ENCODE assay signal across 12 mouse cellular contexts in genomic region chr2:59178191-59178590, GRCm38 (mm10). TPM values are rescaled to one million over a fixed set of nuclear protein-coding genes. Genes with fewer than 3 reads are reported as not detected.
DNase-seq lines count a peak whose midpoint lies in the region; ATAC-seq and TF ChIP-seq lines count a peak whose summit lies in the region.
"Had no signal": no experiment of that assay in that cellular context is flagged by ENCODE, and none has a peak within 500 bp of the region (broad histone marks: within the 10 kb centered on the region; RNA-seq: fewer than 3 reads in every experiment).

No protein-coding gene starts in this region.

- H3K36me3 ChIP-seq in hindbrain, embryonic 11.5 days (ENCODE audit: control insufficient read depth, insufficient read depth, low read length): no peaks in the 10 kb centered on the region
- H3K36me3 ChIP-seq in hindbrain, embryonic 14.5 days (replicated peaks; ENCODE audit: control insufficient read depth, insufficient read depth): no peaks in the 10 kb centered on the region
- H3K36me3 ChIP-seq: heart, embryonic 15.5 days; limb, embryonic 10.5 days had no signal

- H3K9ac ChIP-seq in hindbrain, embryonic 11.5 days (ENCODE audit: low read depth, low read length): no peak overlapping the region
- H3K9ac ChIP-seq in hindbrain, embryonic 14.5 days: no peak overlapping the region
- H3K9ac ChIP-seq: heart, embryonic 15.5 days had no signal

- no peaks in the 10 kb centered on the region for H3K9me3 ChIP-seq in hindbrain, embryonic 11.5 days (ENCODE audit: control insufficient read depth, low read length)
- no peaks in the 10 kb centered on the region for H3K9me3 ChIP-seq in hindbrain, embryonic 14.5 days (ENCODE audit: control insufficient read depth, low read length)
- H3K9me3 ChIP-seq: heart, embryonic 15.5 days; limb, embryonic 10.5 days had no signal

- intact Hi-C loops in gastrocnemius, adult 2 months (cut with DNase I): no loop called here

- H3K4me3 ChIP-seq in hindbrain, embryonic 11.5 days (ENCODE audit: low read depth, low read length): no peak overlapping the region
- H3K4me3 ChIP-seq in hindbrain, embryonic 14.5 days (replicated peaks; ENCODE audit: low read length): no peak overlapping the region
- H3K4me3 ChIP-seq in layer of hippocampus, adult 2 months: no peak overlapping the region; the same call in 1 of the 2 replicates
- no peak overlapping the region for H3K4me3 ChIP-seq in gastrocnemius, adult 2 months
- H3K4me3 ChIP-seq: heart, embryonic 15.5 days; limb, embryonic 10.5 days had no signal

- H3K4me2 ChIP-seq in hindbrain, embryonic 11.5 days (replicated peaks; ENCODE audit: low read depth, low read length): no peak overlapping the region
- H3K4me2 ChIP-seq in hindbrain, embryonic 14.5 days (replicated peaks): no peak overlapping the region
- H3K4me2 ChIP-seq: heart, embryonic 15.5 days had no signal

- no peak for TF ChIP-seq CTCF in brain, embryonic 14.5 days (IDR thresholded peaks at IDR 0.05; ENCODE audit: borderline replicate concordance, extremely low read depth, insufficient read depth, insufficient read length)
- no peak for TF ChIP-seq CTCF in layer of hippocampus, adult 2 months (conservative IDR thresholded peaks at IDR 0.05)
- TF ChIP-seq CTCF in gastrocnemius, adult 2 months (IDR thresholded peaks at IDR 0.05): no peak

- no peaks in the 10 kb centered on the region for H3K27me3 ChIP-seq in hindbrain, embryonic 11.5 days (ENCODE audit: control insufficient read depth, insufficient read depth, low read length)
- H3K27me3 ChIP-seq in hindbrain, embryonic 14.5 days (ENCODE audit: control insufficient read depth, insufficient read depth, low read length): no peaks in the 10 kb centered on the region
- H3K27me3 ChIP-seq: heart, embryonic 15.5 days had no signal

- WGBS in hindbrain, embryonic 11.5 days: 86% methylated on average over 8 of the region's 8 CpGs
- WGBS in hindbrain, embryonic 14.5 days: 65% methylated on average over 8 of the region's 8 CpGs

- DNase-seq in hindbrain, embryonic 11.5 days (ENCODE audit: low spot score): peak; percentile 31
- no peak for DNase-seq in hindbrain, embryonic 14.5 days (ENCODE audit: low spot score)
- peak; percentile 67 for DNase-seq in brain, embryonic 14.5 days (ENCODE audit: low read depth)
- DNase-seq in layer of hippocampus, adult 2 months (ENCODE audit: low spot score in 2 of 2): peak in 1 of 2 experiments; percentile 62
- peak; percentile 80 to 90 for DNase-seq in right cerebral cortex, postnatal 10 days (ENCODE audit: low spot score in 2 of 2)
- DNase-seq in gastrocnemius, adult 2 months: no peak
- no peak for DNase-seq in kidney, postnatal 36 days
- DNase-seq: lung, postnatal 14 days; spleen, adult 18-20 months had no signal

- no peak overlapping the region for H3K27ac ChIP-seq in hindbrain, embryonic 11.5 days (ENCODE audit: low read depth, low read length)
- no peak overlapping the region for H3K27ac ChIP-seq in hindbrain, embryonic 14.5 days
- peak overlapping the region; percentile 77 for H3K27ac ChIP-seq in layer of hippocampus, adult 2 months
- no peak overlapping the region for H3K27ac ChIP-seq in gastrocnemius, adult 2 months
- H3K27ac ChIP-seq: heart, embryonic 15.5 days; limb, embryonic 10.5 days had no signal

- H3K4me1 ChIP-seq in hindbrain, embryonic 11.5 days (replicated peaks; ENCODE audit: control insufficient read depth, insufficient read depth, low read length): no peaks in the 10 kb centered on the region
- peaks cover 9% of the 10 kb centered on the region for H3K4me1 ChIP-seq in hindbrain, embryonic 14.5 days (replicated peaks; ENCODE audit: control insufficient read depth, insufficient read depth, low read length)
- H3K4me1 ChIP-seq: limb, embryonic 10.5 days had no signal

- no peak for ATAC-seq in hindbrain, embryonic 11.5 days (ENCODE audit: low FRiP score)
- ATAC-seq in hindbrain, embryonic 14.5 days (ENCODE audit: low FRiP score): no peak
- no peak for ATAC-seq in monocyte, adult 5-6 weeks (replicated peaks; ENCODE audit: insufficient number of reproducible peaks, low FRiP score, low TSS enrichment, poor library complexity, severe bottlenecking)

- TF ChIP-seq POLR2A in brain, embryonic 14.5 days (IDR thresholded peaks at IDR 0.05; ENCODE audit: borderline replicate concordance, extremely low read depth, insufficient read depth, insufficient read length, poor library complexity, severe bottlenecking): no peak

RNA-seq across cellular contexts. Expression of gene Pkp4, which starts 17.5 kb away (rescaled TPM):
- 16.3 and 21.3 TPM in 2 replicates for polyA plus RNA-seq in hindbrain, embryonic 11.5 days (2014; fragmentation: Nextera tagmentation; extraction: Ambion mirVana)
- polyA plus RNA-seq in hindbrain, embryonic 14.5 days (2014; fragmentation: Nextera tagmentation; extraction: Ambion mirVana): 29.1 and 29.4 TPM in 2 replicates
- 45.6 and 58.0 TPM in 2 replicates for polyA plus RNA-seq in brain, embryonic 14.5 days (2012; rRNA removed)
- 100 to 1,000 TPM; 300 to 306 TPM for total RNA-seq in layer of hippocampus, adult 2 months (2021)
- 16.6 to 23.4 TPM (median 22.2 TPM) in 3 replicates for total RNA-seq in monocyte, adult 5-6 weeks (2017)
- total RNA-seq in gastrocnemius, adult 2 months (2021): 10 to 100 TPM; 24.9 to 34.0 TPM

RNA-seq across cellular contexts. Expression of gene Ccdc148, which starts 17.7 kb away (rescaled TPM):
- 0.60 and 0.98 TPM in 2 replicates for polyA plus RNA-seq in hindbrain, embryonic 11.5 days (2014; fragmentation: Nextera tagmentation; extraction: Ambion mirVana)
- polyA plus RNA-seq in hindbrain, embryonic 14.5 days (2014; fragmentation: Nextera tagmentation; extraction: Ambion mirVana): 2.8 and 3.4 TPM in 2 replicates
- polyA plus RNA-seq in brain, embryonic 14.5 days (2012; rRNA removed): 1.9 and 2.5 TPM in 2 replicates
- 10 to 100 TPM; 14.7 to 15.5 TPM for total RNA-seq in layer of hippocampus, adult 2 months (2021)
- 0.19 to 1.1 TPM in 2 of 3 replicates, not detected in the other for total RNA-seq in monocyte, adult 5-6 weeks (2017)
- under 1 TPM in 1 of 2 experiments, not detected in 1; 0.17 TPM for total RNA-seq in gastrocnemius, adult 2 months (2021)

Comparison
In these comparisons a context has a peak if more than half of its experiments do, and no peak if none do; other contexts are left out.
1. DNase-seq: peak in hindbrain, embryonic 11.5 days (single experiment), brain, embryonic 14.5 days (single experiment) and right cerebral cortex, postnatal 10 days (2 of 2); none in hindbrain, embryonic 14.5 days (single experiment), gastrocnemius, adult 2 months (single experiment) and kidney, postnatal 36 days (0 of 2).
2. RNA of gene Pkp4, which starts 17.5 kb away (total RNA-seq): 300 to 306 TPM in layer of hippocampus, adult 2 months; 24.9 to 34.0 TPM in gastrocnemius, adult 2 months and 16.6 to 23.4 TPM in monocyte, adult 5-6 weeks; every median in the first group is over 4 times any median in the second.